Mouse (Mus musculus) limb, embryonic 14.5 days (tissue): Measurements from ENCODE around the gene Aff3. TPM values are rescaled to one million over a fixed set of nuclear protein-coding genes. Genes with fewer than 3 reads are reported as not detected.

Experiments used
- ATAC-seq: fragments of 200-750 bp; cut with Nextera tagmentation; 2 replicates; pipeline ENCODE4 v1.8.0; 2017; ENCODE audit warnings: low read depth, moderate number of reproducible peaks, moderate TSS enrichment; ENCODE audit not compliant: low FRiP score
- DNase-seq: peaks from one replicate; pipeline ENCODE4 v3.0.0-alpha.2; 2015; ENCODE audit warnings: low spot score
- H3K27ac ChIP-seq: fragments of 300-500 bp; sonication (generic); replicated peaks from 2 replicates; pipeline ENCODE4 v1.5.1; 2014; ENCODE audit warnings: low read depth, mild to moderate bottlenecking, low read length, moderate library complexity, mixed read lengths
- H3K27me3 ChIP-seq: fragments of 300-500 bp; sonication (generic); 2 replicates; pipeline ENCODE4 v1.6.1; 2014; ENCODE audit warnings: low read length, mixed read lengths; ENCODE audit not compliant: control insufficient read depth, insufficient read depth
- H3K36me3 ChIP-seq: fragments of 300-500 bp; sonication (generic); 2 replicates; pipeline ENCODE4 v1.6.1; 2014; ENCODE audit warnings: mild to moderate bottlenecking, low read length, moderate library complexity, mixed read lengths; ENCODE audit not compliant: control insufficient read depth, insufficient read depth
- H3K4me1 ChIP-seq: fragments of 300-500 bp; sonication (generic); 2 replicates; pipeline ENCODE4 v1.6.1; 2014; ENCODE audit warnings: antibody characterized with exemption, low read length, mixed read lengths; ENCODE audit not compliant: control insufficient read depth, insufficient read depth
- H3K4me2 ChIP-seq: fragments of 300-500 bp; sonication (generic); replicated peaks from 2 replicates; pipeline ENCODE4 v1.6.1; 2014; ENCODE audit warnings: low read depth, mild to moderate bottlenecking, low read length, moderate library complexity; ENCODE audit not compliant: severe bottlenecking
- H3K4me3 ChIP-seq: fragments of 300-500 bp; sonication (generic); replicated peaks from 2 replicates; pipeline ENCODE4 v1.5.1; 2014; ENCODE audit warnings: low read length
- H3K9ac ChIP-seq: fragments of 300-500 bp; sonication (generic); 2 replicates; pipeline ENCODE4 v1.6.1; 2014; ENCODE audit warnings: mild to moderate bottlenecking, low read depth, low read length, moderate library complexity; ENCODE audit not compliant: severe bottlenecking
- H3K9me3 ChIP-seq: fragments of 300-500 bp; sonication (generic); 2 replicates; pipeline ENCODE4 v1.6.1; 2016; ENCODE audit warnings: low read length; ENCODE audit not compliant: control insufficient read depth
- POLR2A ChIP-seq: fragments of 200-500 bp; IDR thresholded peaks from 2 replicates; pipeline ENCODE4 v1.8.0; 2012; ENCODE audit warnings: inconsistent platforms, mild to moderate bottlenecking, moderate library complexity, borderline replicate concordance; ENCODE audit not compliant: insufficient read depth, insufficient read length; ENCODE audit errors: extremely low read depth
- WGBS: fragments of 180-500 bp; shearing (Covaris S2); extraction: QIAGEN DNeasy Blood & Tissue Kit; methylation state at CpG from one replicate; pipeline ENCODE4 v1.1.7; 2014; 5-methylcytosine and 5-hydroxymethylcytosine counted together
- polyA plus RNA-seq, 2 experiments: library from polyadenylated mRNA; depleted of rRNA in 1 of 2; stranded (reverse) in 1 of 2; unstranded in 1 of 2; fragments of >200 nt; fragmentation: Nextera tagmentation in 1 of 2; extraction: Ambion mirVana in 1 of 2; gene quantifications; 2 replicates each; pipeline versions ENCODE4 v1.2.1 to v1.2.3; 2012 to 2014

Gene Aff3
- polyA plus RNA-seq, 2 experiments, result 20.4 to 22.4 TPM

GRCm38 (mm10) chr1:38506396-38506795 lies 158.4 kb downstream of the Aff3 start:
- 100% methylated on average over 3 of the region's 3 CpGs for WGBS
- H3K4me2 ChIP-seq, result no peak overlapping the region
- H3K27me3 ChIP-seq, result no peaks in the 10 kb centered on the region
- H3K9me3 ChIP-seq, result no peaks in the 10 kb centered on the region
- peaks cover 23% of the 10 kb centered on the region for H3K4me1 ChIP-seq
- no peak overlapping the region for H3K9ac ChIP-seq
- no peak for TF ChIP-seq POLR2A
- H3K36me3 ChIP-seq, result no peaks in the 10 kb centered on the region
- ATAC-seq, result no peak
- H3K4me3 ChIP-seq, result no peak overlapping the region
- H3K27ac ChIP-seq, result no peak overlapping the region
- no peak for DNase-seq

- ATAC-seq (no peak), DNase-seq (no peak)
- Histone ChIP-seq H3K9ac (no peak overlapping the region), H3K4me2 (no peak overlapping the region), H3K27ac (no peak overlapping the region), H3K27me3 (no peaks in the 10 kb centered on the region), H3K4me3 (no peak overlapping the region), H3K4me1 (peaks cover 10% of the 10 kb centered on the region; the same call in 1 of the 2 replicates), H3K9me3 (no peaks in the 10 kb centered on the region), H3K36me3 (no peaks in the 10 kb centered on the region)
- no peak for TF ChIP-seq POLR2A
- WGBS, result 89% methylated on average over 13 of the region's 13 CpGs
Observed at GRCm38 (mm10) chr1:38503431-38504089, 161.2 kb downstream of the Aff3 start.

- DNase-seq (no peak), ATAC-seq (no peak)
- Histone ChIP-seq H3K4me1 (peaks cover 12% of the 10 kb centered on the region), H3K36me3 (no peaks in the 10 kb centered on the region), H3K4me3 (no peak overlapping the region), H3K9me3 (no peaks in the 10 kb centered on the region), H3K9ac (no peak overlapping the region), H3K4me2 (no peak overlapping the region), H3K27me3 (no peaks in the 10 kb centered on the region), H3K27ac (no peak overlapping the region)
- WGBS, result 19% methylated on average over 7 of the region's 7 CpGs
- no peak for TF ChIP-seq POLR2A
Observed at GRCm38 (mm10) chr1:38502797-38503196, 162.0 kb downstream of the Aff3 start.

GRCm38 (mm10) chr1:38501231-38501630 lies 163.5 kb downstream of the Aff3 start:
- TF ChIP-seq POLR2A, result no peak
- Histone ChIP-seq H3K9me3 (no peaks in the 10 kb centered on the region), H3K4me3 (no peak overlapping the region), H3K36me3 (no peaks in the 10 kb centered on the region), H3K27me3 (no peaks in the 10 kb centered on the region), H3K4me1 (peaks cover 15% of the 10 kb centered on the region), H3K27ac (no peak overlapping the region), H3K4me2 (no peak overlapping the region), H3K9ac (no peak overlapping the region)
- DNase-seq (no peak), ATAC-seq (no peak)
- 84% methylated on average over 7 of the region's 7 CpGs for whole genome bisulfite sequencing

- no peak overlapping the region for H3K9ac ChIP-seq
- H3K4me2 ChIP-seq, result no peak overlapping the region
- WGBS, result 72% methylated on average over 6 of the region's 6 CpGs
- no peak for DNase-seq
- H3K36me3 ChIP-seq, result no peaks in the 10 kb centered on the region
- TF ChIP-seq POLR2A, result no peak
- H3K4me1 ChIP-seq, result peaks cover 15% of the 10 kb centered on the region
- H3K4me3 ChIP-seq, result no peak overlapping the region
- no peaks in the 10 kb centered on the region for H3K9me3 ChIP-seq
- ATAC-seq, result no peak
- no peaks in the 10 kb centered on the region for H3K27me3 ChIP-seq
- H3K27ac ChIP-seq, result no peak overlapping the region
Observed at GRCm38 (mm10) chr1:38499500-38499899, 165.3 kb downstream of the Aff3 start.
